Mouse (Mus musculus): ENCODE data around the gene Pgd. TPM values are rescaled to one million over a fixed set of nuclear protein-coding genes. Genes with fewer than 3 reads are reported as not detected.
"Not testable (repeated sequence)": the region's sequence is repeated elsewhere in the genome, so short reads cannot be mapped to it uniquely, and the experiment has no call there.

Gene Pgd
- polyA plus RNA-seq, 1 experiment, result 98.7 TPM

GRCm38 (mm10) chr4:149171581-149171981 is 5.0 kb upstream of the Pgd start:
- Histone ChIP-seq H3K27ac (ENCODE audit: control insufficient read depth, insufficient read depth, low read length) (no peak overlapping the region), H3K4me3 (ENCODE audit: control insufficient read depth, insufficient read depth, low read length) (no peak overlapping the region), H3K4me1 (replicated peaks; ENCODE audit: control insufficient read depth, insufficient read depth, low read length) (no peaks in the 10 kb centered on the region), H3K36me3 (ENCODE audit: control insufficient read depth, insufficient read depth, low read length) (no peaks in the 10 kb centered on the region), H3K27me3 (ENCODE audit: control insufficient read depth, insufficient read depth, low read length) (no peaks in the 10 kb centered on the region)
- TF ChIP-seq CTCF (IDR thresholded peaks at IDR 0.05; ENCODE audit: borderline replicate concordance, control insufficient read depth, extremely low read depth, insufficient read depth, low read length, poor library complexity) (no peak), POLR2A (IDR thresholded peaks at IDR 0.05; ENCODE audit: control insufficient read depth, extremely low read depth, insufficient read depth, low read length, poor library complexity) (no peak)
- 92% methylated on average over 5 of the region's 5 CpGs for WGBS
- no peak for DNase-seq

GRCm38 (mm10) chr4:149170394-149170931 is 3.9 kb upstream of the Pgd start:
- TF ChIP-seq CTCF (IDR thresholded peaks at IDR 0.05; ENCODE audit: borderline replicate concordance, control insufficient read depth, extremely low read depth, insufficient read depth, low read length, poor library complexity), result no peak
- no peak for TF ChIP-seq POLR2A (IDR thresholded peaks at IDR 0.05; ENCODE audit: control insufficient read depth, extremely low read depth, insufficient read depth, low read length, poor library complexity)
- Histone ChIP-seq H3K4me3 (ENCODE audit: control insufficient read depth, insufficient read depth, low read length) (no peak overlapping the region), H3K27me3 (ENCODE audit: control insufficient read depth, insufficient read depth, low read length) (no peaks in the 10 kb centered on the region), H3K36me3 (ENCODE audit: control insufficient read depth, insufficient read depth, low read length) (no peaks in the 10 kb centered on the region), H3K27ac (ENCODE audit: control insufficient read depth, insufficient read depth, low read length) (no peak overlapping the region), H3K4me1 (replicated peaks; ENCODE audit: control insufficient read depth, insufficient read depth, low read length) (peaks cover 4% of the 10 kb centered on the region)
- no peak for DNase-seq
- WGBS, result 57% methylated on average over 7 of the region's 7 CpGs

GRCm38 (mm10) chr4:149169926-149170325 is 3.4 kb upstream of the Pgd start:
- not testable (repeated sequence) for DNase-seq; H3K27ac ChIP-seq (ENCODE audit: control insufficient read depth, insufficient read depth, low read length); H3K4me1 ChIP-seq (replicated peaks; ENCODE audit: control insufficient read depth, insufficient read depth, low read length); H3K4me3 ChIP-seq (ENCODE audit: control insufficient read depth, insufficient read depth, low read length); H3K36me3 ChIP-seq (ENCODE audit: control insufficient read depth, insufficient read depth, low read length); H3K27me3 ChIP-seq (ENCODE audit: control insufficient read depth, insufficient read depth, low read length)
- 97% methylated on average over 7 of the region's 8 CpGs for WGBS

- no peak for DNase-seq
- Histone ChIP-seq H3K4me1 (replicated peaks; ENCODE audit: control insufficient read depth, insufficient read depth, low read length) (peaks cover 4% of the 10 kb centered on the region), H3K27ac (ENCODE audit: control insufficient read depth, insufficient read depth, low read length) (no peak overlapping the region), H3K27me3 (ENCODE audit: control insufficient read depth, insufficient read depth, low read length) (no peaks in the 10 kb centered on the region), H3K36me3 (ENCODE audit: control insufficient read depth, insufficient read depth, low read length) (no peaks in the 10 kb centered on the region), H3K4me3 (ENCODE audit: control insufficient read depth, insufficient read depth, low read length) (no peak overlapping the region)
- no peak for TF ChIP-seq CTCF (IDR thresholded peaks at IDR 0.05; ENCODE audit: borderline replicate concordance, control insufficient read depth, extremely low read depth, insufficient read depth, low read length, poor library complexity)
- TF ChIP-seq POLR2A (IDR thresholded peaks at IDR 0.05; ENCODE audit: control insufficient read depth, extremely low read depth, insufficient read depth, low read length, poor library complexity), result no peak
- WGBS, result 79% methylated on average over 2 of the region's 2 CpGs
Observed at GRCm38 (mm10) chr4:149168016-149168415, 1.4 kb upstream of the Pgd start.

GRCm38 (mm10) chr4:149166957-149167611 is 513 bp upstream of the Pgd start:
- under 1% methylated on average over 27 of the region's 27 CpGs for WGBS
- peak overlapping the region; percentile 52 for H3K4me3 ChIP-seq (ENCODE audit: control insufficient read depth, insufficient read depth, low read length)
- peak; percentile 56 for DNase-seq
- TF ChIP-seq POLR2A (IDR thresholded peaks at IDR 0.05; ENCODE audit: control insufficient read depth, extremely low read depth, insufficient read depth, low read length, poor library complexity) (peak; percentile 26; the same call in 1 of the 2 replicates), CTCF (IDR thresholded peaks at IDR 0.05; ENCODE audit: borderline replicate concordance, control insufficient read depth, extremely low read depth, insufficient read depth, low read length, poor library complexity) (no peak)
- peaks cover 4% of the 10 kb centered on the region for H3K4me1 ChIP-seq (replicated peaks; ENCODE audit: control insufficient read depth, insufficient read depth, low read length)
- H3K27me3 ChIP-seq (ENCODE audit: control insufficient read depth, insufficient read depth, low read length), result no peaks in the 10 kb centered on the region
- peak overlapping the region; percentile 56 for H3K27ac ChIP-seq (ENCODE audit: control insufficient read depth, insufficient read depth, low read length)
- no peaks in the 10 kb centered on the region for H3K36me3 ChIP-seq (ENCODE audit: control insufficient read depth, insufficient read depth, low read length)

GRCm38 (mm10) chr4:149164150-149164549 is 2.4 kb downstream of the Pgd start:
- 77% methylated on average over 5 of the region's 5 CpGs for WGBS
- H3K27me3 ChIP-seq (ENCODE audit: control insufficient read depth, insufficient read depth, low read length), result no peaks in the 10 kb centered on the region
- no peak for DNase-seq
- no peak for TF ChIP-seq POLR2A (IDR thresholded peaks at IDR 0.05; ENCODE audit: control insufficient read depth, extremely low read depth, insufficient read depth, low read length, poor library complexity)
- no peak for TF ChIP-seq CTCF (IDR thresholded peaks at IDR 0.05; ENCODE audit: borderline replicate concordance, control insufficient read depth, extremely low read depth, insufficient read depth, low read length, poor library complexity)
- H3K27ac ChIP-seq (ENCODE audit: control insufficient read depth, insufficient read depth, low read length), result no peak overlapping the region
- H3K4me3 ChIP-seq (ENCODE audit: control insufficient read depth, insufficient read depth, low read length), result no peak overlapping the region
- peaks cover 4% of the 10 kb centered on the region for H3K4me1 ChIP-seq (replicated peaks; ENCODE audit: control insufficient read depth, insufficient read depth, low read length)
- H3K36me3 ChIP-seq (ENCODE audit: control insufficient read depth, insufficient read depth, low read length), result peaks cover 13% of the 10 kb centered on the region; the same call in 1 of the 2 replicates

GRCm38 (mm10) chr4:149163196-149163595 is 3.4 kb downstream of the Pgd start:
- no peak overlapping the region for H3K27ac ChIP-seq (ENCODE audit: control insufficient read depth, insufficient read depth, low read length)
- no peak overlapping the region for H3K4me3 ChIP-seq (ENCODE audit: control insufficient read depth, insufficient read depth, low read length)
- H3K27me3 ChIP-seq (ENCODE audit: control insufficient read depth, insufficient read depth, low read length), result no peaks in the 10 kb centered on the region
- H3K4me1 ChIP-seq (replicated peaks; ENCODE audit: control insufficient read depth, insufficient read depth, low read length), result peaks cover 4% of the 10 kb centered on the region
- TF ChIP-seq POLR2A (IDR thresholded peaks at IDR 0.05; ENCODE audit: control insufficient read depth, extremely low read depth, insufficient read depth, low read length, poor library complexity) (no peak), CTCF (IDR thresholded peaks at IDR 0.05; ENCODE audit: borderline replicate concordance, control insufficient read depth, extremely low read depth, insufficient read depth, low read length, poor library complexity) (no peak)
- peaks cover 13% of the 10 kb centered on the region; the same call in 1 of the 2 replicates for H3K36me3 ChIP-seq (ENCODE audit: control insufficient read depth, insufficient read depth, low read length)
- WGBS, result 89% methylated on average over 1 of the region's 1 CpGs
- no peak for DNase-seq

Measured in thymus, adult 2 months (tissue).